Mouse (Mus musculus) embryo, embryonic 10.5 days (tissue): ENCODE data around the gene Ankrd45.
A peak's percentile ranks its signal among the peaks of the same experiment; 100 is the strongest.
"Not testable (repeated sequence)": the region's sequence is repeated elsewhere in the genome, so short reads cannot be mapped to it uniquely, and the experiment has no call there.

ENCODE experiments used
- DNase-seq: peaks from one replicate; pipeline ENCODE4 v3.0.0-alpha.2; 2015; ENCODE audit warnings: low spot score

The Ankrd45 gene

DNA sequence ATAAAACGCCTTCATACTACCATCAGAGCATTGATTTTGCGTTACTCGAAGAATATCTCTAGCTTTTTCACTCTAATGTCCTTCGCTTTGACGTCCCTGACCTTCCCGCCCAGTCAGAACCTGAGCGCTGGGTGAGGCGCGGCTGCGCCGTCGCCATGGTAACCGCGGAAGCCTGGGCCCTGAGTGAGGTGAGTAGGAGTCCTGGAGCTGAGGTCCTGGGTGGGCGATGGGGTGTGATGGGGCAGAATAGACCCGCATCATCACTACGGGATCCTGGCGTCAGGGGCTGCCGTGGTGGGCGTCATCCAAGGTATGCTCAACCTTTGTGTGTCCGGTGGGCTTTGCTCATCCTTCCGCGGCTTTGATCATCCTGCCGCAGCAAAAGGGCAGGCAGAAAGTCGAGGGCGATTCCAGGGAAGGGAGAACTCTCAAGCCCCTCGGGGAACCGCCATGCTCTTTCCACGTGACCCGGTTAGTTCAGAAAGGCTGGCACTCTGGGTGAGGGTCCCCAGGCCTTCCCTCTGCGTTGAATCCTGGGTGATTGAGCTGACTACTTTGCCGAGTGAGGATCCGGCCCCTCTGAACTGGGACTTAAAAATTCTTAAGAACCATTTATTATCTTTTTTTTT is at the start of gene Ankrd45:
Ankrd45 (plus strand) TSS at position 161 of the 629 bp plus-strand sequence.
- peak; percentile 76 for DNase-seq

- no peak for DNase-seq
These were observed 42.6 kb upstream of the Ankrd45 start for GRCm38 (mm10) chr1:161099721-161100405.

- no peak for DNase-seq
These were observed 38.6 kb upstream of the Ankrd45 start for GRCm38 (mm10) chr1:161103842-161104241.

DNA sequence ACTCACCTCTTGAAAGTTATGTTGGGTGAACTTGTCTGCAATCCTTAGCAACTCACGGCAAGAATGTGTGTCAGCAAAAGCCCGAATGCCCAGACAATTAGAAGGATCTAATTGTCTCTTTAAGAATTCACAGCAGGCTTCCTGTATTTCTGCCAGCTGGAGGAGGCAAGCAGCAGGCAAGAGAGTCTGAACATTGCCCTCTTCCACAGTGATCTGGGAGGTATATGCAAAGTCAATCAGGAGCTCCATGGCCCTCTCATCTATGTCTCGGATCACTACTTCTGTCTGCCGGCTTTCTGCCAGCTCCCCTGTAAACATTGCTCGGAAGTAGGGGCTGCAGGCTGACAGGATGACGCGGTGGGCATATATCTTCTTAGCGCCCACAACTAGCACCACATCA is 33.3 kb upstream of the Ankrd45 start:
- no peak for DNase-seq

GRCm38 (mm10) chr1:161114591-161114990 is 27.9 kb upstream of the Ankrd45 start:
- no peak for DNase-seq

GRCm38 (mm10) chr1:161122661-161123418 is 19.7 kb upstream of the Ankrd45 start:
- DNase-seq = no peak

DNA sequence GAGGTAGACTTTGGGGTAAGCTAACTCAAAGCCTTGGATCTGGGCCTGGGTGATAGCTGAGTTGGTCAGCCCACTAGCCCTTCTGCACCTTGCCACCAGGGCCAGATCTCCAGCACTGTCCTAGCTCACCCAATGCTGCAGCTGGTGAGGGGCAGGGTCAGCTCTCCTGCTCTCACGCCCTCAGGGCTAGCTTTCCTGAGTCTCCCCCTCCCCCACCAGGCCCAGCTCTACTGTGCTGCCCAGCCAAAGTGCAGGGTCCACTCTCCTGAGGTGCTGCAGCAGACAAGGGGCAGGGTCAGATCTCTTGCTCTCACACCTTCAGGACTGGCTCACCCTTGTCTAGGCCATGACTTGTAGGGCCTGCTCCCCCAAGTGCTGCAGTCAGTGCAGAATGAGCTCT is 16.0 kb upstream of the Ankrd45 start:
- DNase-seq = no peak

DNA sequence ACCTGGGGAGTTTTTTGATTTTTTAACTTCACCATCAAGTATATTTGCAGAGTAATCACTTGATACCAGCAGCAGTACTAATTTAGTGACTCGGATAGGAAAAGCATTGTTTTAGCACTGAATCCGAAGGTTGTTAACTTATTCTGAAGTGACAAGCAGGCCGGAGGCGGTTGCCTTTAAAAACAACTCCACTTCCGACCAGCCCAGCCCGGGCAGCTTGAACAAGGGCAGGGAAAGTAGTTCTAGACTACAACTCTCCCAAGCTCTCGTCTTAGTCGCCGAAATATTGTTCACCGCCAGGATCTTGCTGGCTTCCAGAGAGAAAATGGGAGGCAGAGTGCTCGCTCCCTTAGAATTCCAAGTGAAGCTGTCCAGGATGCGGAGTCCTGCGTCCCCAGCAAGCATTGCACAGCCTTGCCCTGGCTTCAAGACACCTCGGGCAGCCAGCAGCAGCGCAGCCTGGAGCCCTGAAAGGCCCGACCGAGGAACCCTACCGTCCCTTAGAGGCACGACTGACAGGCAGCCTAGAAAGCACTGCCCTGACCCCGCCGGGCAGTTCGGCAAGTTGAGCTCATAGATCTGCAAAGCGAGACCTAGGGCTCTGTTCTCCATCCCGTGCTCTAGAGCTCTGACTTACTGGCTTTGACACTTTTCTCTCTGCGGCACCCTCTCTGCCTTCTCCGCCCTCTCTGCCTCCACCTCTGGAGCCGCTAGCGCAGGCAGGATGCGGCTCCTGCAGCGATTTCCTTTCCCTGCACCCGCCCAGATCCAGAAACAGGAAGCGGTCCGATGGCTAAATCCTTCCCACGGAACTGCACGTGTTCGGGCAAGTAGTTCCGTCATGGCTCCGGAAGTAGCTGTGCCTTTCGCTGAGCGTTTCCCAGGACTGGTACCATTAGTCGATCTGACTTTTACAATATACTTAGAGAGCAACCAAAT is 11.5 kb upstream of the Ankrd45 start, which contains the start of gene Klhl20:
Klhl20 (minus strand) TSS at position 786 of the 939 bp plus-strand sequence.
- peak; percentile 97 for DNase-seq

- DNase-seq = no peak
These were observed 3.0 kb upstream of the Ankrd45 start for GRCm38 (mm10) chr1:161139496-161139895.

GRCm38 (mm10) chr1:161140026-161140762 is 2.3 kb upstream of the Ankrd45 start:
- no peak for DNase-seq

DNA sequence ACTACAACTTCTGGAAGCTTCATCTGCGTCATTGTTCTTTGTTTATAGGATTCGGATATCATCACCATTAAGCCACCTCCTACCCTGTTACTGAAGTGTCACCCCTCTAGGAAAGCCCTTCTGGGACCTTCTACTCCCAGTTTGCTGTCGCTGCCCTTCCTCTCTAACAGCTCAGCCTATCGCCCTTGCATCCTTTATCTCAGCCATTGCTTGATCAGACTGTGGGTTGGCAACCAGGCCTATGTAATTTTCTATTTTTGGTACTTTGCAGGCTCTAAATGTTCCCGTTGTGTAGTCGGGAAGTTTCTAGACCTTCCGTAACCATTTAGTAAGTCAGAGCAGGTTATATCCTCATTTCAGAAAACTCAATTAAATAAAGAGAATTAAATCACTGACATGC is 725 bp downstream of the Ankrd45 start:
- no peak for DNase-seq

GRCm38 (mm10) chr1:161145611-161146010 is 3.1 kb downstream of the Ankrd45 start:
- DNase-seq = not testable (repeated sequence)

GRCm38 (mm10) chr1:161147888-161148287 is 5.4 kb downstream of the Ankrd45 start:
- DNase-seq = no peak

- DNase-seq = no peak
These were observed 8.6 kb downstream of the Ankrd45 start for GRCm38 (mm10) chr1:161151098-161151497.

DNA sequence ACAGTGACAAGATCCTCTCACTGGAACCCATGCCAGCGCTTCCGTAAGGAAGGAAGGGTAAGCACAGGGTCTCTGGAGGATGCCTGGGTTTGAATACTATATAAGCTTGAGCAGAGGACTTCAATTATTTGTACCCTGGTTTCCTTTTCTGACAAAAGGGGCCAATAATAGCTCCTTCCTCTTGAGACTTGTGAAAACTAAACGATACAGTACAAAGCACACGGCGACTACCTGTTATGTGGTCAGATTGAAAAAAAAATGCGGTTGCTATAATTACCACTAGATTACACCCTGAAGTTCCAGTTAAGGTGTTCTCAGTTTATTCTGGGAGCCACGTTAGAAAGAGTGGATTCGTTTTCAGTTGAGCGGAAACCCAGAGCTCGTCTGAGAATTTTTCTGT is 14.1 kb downstream of the Ankrd45 start:
- DNase-seq = no peak

GRCm38 (mm10) chr1:161159214-161159613 is 16.7 kb downstream of the Ankrd45 start, which contains the start of gene Tex50:
TSS of gene Tex50 (minus strand) at chr1:161159314.
- DNase-seq = no peak

DNA sequence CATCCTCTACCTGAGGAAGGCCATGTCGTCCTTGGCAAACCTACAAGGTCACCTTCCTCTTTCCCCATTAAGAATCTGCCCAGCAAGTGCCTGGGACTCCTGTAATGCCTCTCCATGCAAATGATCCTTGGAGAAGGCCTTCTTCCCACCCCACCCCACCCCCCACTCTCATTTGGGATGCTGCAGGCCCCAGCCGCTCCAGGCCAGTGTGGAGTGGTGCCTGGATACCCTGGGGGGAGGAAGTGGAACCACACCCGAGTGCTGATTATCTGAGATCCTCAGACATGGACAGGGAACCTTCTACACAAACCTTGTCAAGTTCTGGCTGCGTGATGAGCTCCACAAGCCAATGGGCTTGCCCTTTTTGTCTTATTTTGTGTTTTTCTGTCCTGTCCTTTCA is 17.8 kb downstream of the Ankrd45 start:
- no peak for DNase-seq

DNA sequence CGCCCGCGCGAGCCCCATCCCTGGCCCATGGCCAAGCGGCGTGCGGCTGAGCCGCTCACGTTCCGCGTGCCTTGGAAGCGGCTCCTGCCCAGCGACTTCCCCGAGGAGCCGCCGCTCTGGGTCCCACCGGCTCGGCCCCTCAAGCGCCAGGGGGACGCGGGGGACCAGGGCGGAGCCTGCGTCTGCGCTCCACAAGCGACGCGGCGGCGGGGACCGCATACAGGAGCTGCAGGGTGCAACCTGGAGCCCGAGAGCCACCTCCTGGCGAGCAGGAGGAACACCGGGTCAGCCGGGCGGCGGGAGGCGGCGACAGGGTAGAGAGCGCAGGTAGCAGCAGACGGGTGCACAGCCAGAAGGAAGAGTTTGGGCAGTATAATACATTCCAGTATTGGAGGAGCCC is 28.2 kb downstream of the Ankrd45 start:
- DNase-seq = peak; percentile 83

- DNase-seq = peak; percentile 75
These were observed 38.2 kb downstream of the Ankrd45 start for GRCm38 (mm10) chr1:161180674-161181073.

GRCm38 (mm10) chr1:161182386-161182785 is 39.9 kb downstream of the Ankrd45 start:
- no peak for DNase-seq

- no peak for DNase-seq
These were observed 41.2 kb downstream of the Ankrd45 start for GRCm38 (mm10) chr1:161183677-161184076.
